Mouse (Mus musculus) adrenal gland, adult 2 months (tissue): ENCODE results near the gene Zxdc. TPM values are rescaled to one million over a fixed set of nuclear protein-coding genes. Genes with fewer than 3 reads are reported as not detected.
A peak's percentile ranks its signal among the peaks of the same experiment; 100 is the strongest.

ENCODE experiments used
- DNase-seq: peaks from one replicate; pipeline ENCODE4 v3.0.0; 2021
- polyA plus RNA-seq: library from polyadenylated mRNA; depleted of rRNA; stranded (reverse); fragments of >200 nt; gene quantifications from 2 replicates; pipeline ENCODE4 v1.2.3, GENCODE M21; 2012
- total RNA-seq, 2 experiments: library from RNA; stranded (reverse); gene quantifications; 2 replicates each; pipeline ENCODE4 v1.2.3; 2021

The Zxdc gene
- total and polyA plus RNA-seq, 3 experiments, result 18.8 to 70.1 (median 33.4) TPM

GRCm38 (mm10) chr6:90377708-90378107 is 8.4 kb downstream of the Zxdc start:
- no peak for DNase-seq

- DNase-seq, result peak; percentile 51
Observed at GRCm38 (mm10) chr6:90381465-90381864, 12.2 kb downstream of the Zxdc start.

GRCm38 (mm10) chr6:90390629-90391028 is 21.3 kb downstream of the Zxdc start:
- DNase-seq, result no peak

- DNase-seq, result no peak
Observed at GRCm38 (mm10) chr6:90393948-90394347, 24.7 kb downstream of the Zxdc start.

GRCm38 (mm10) chr6:90395751-90396150 is 26.5 kb downstream of the Zxdc start:
- no peak for DNase-seq

GRCm38 (mm10) chr6:90397291-90397690 is 28.0 kb downstream of the Zxdc start:
- DNase-seq, result no peak

GRCm38 (mm10) chr6:90408632-90409031 is 39.3 kb downstream of the Zxdc start:
- DNase-seq, result peak; percentile 25

- no peak for DNase-seq
Observed at GRCm38 (mm10) chr6:90410972-90411371, 41.7 kb downstream of the Zxdc start.

GRCm38 (mm10) chr6:90411926-90412325 is 42.6 kb downstream of the Zxdc start:
- peak; percentile 63 for DNase-seq

- peak; percentile 85 for DNase-seq
Observed at GRCm38 (mm10) chr6:90422565-90422964, 53.3 kb downstream of the Zxdc start.

GRCm38 (mm10) chr6:90425361-90425760 is 56.1 kb downstream of the Zxdc start:
- no peak for DNase-seq

- DNase-seq, result no peak
Observed at GRCm38 (mm10) chr6:90426003-90426402, 56.7 kb downstream of the Zxdc start.

GRCm38 (mm10) chr6:90428380-90428974 is 59.2 kb downstream of the Zxdc start, which contains the start of gene Cfap100:
Cfap100 (minus strand) TSS chr6:90428797.
- peak; percentile 89 for DNase-seq

GRCm38 (mm10) chr6:90429911-90430310 is 60.6 kb downstream of the Zxdc start:
- DNase-seq, result no peak

- DNase-seq, result no peak
Observed at GRCm38 (mm10) chr6:90431487-90431886, 62.2 kb downstream of the Zxdc start.

GRCm38 (mm10) chr6:90434687-90435086 is 65.4 kb downstream of the Zxdc start:
- DNase-seq, result no peak

- peak; percentile 82 for DNase-seq
Observed at GRCm38 (mm10) chr6:90435195-90435618, 65.9 kb downstream of the Zxdc start.

GRCm38 (mm10) chr6:90436192-90436907 is 67.1 kb downstream of the Zxdc start:
- no peak for DNase-seq

GRCm38 (mm10) chr6:90437041-90437440 is 67.7 kb downstream of the Zxdc start:
- no peak for DNase-seq

GRCm38 (mm10) chr6:90446883-90447282 is 77.6 kb downstream of the Zxdc start:
- no peak for DNase-seq

GRCm38 (mm10) chr6:90450179-90450578 is 80.9 kb downstream of the Zxdc start:
- peak; percentile 84 for DNase-seq

GRCm38 (mm10) chr6:90450697-90451096 is 81.4 kb downstream of the Zxdc start:
- peak; percentile 82 for DNase-seq

- no peak for DNase-seq
Observed at GRCm38 (mm10) chr6:90451512-90451911, 82.2 kb downstream of the Zxdc start.

GRCm38 (mm10) chr6:90452603-90453002 is 83.3 kb downstream of the Zxdc start:
- no peak for DNase-seq
